Mouse (Mus musculus) spleen, adult 12 weeks (tissue): Measurements from ENCODE around the gene Hnrnpa1.
"Not testable (repeated sequence)": the region's sequence is repeated elsewhere in the genome, so short reads cannot be mapped to it uniquely, and the experiment has no call there.

ENCODE experiments used
- DNase-seq: peaks from one replicate; pipeline ENCODE4 v3.0.0; 2022; ENCODE audit warnings: low spot score

Hnrnpa1 gene

GRCm38 (mm10) chr15:103272419-103273279, 32.4 kb downstream of the Hnrnpa1 start, which contains the start of gene Copz1:
Copz1 (plus strand) TSS chr15:103272714.
- peak; percentile 91 for DNase-seq

GRCm38 (mm10) chr15:103275943-103276342, 35.7 kb downstream of the Hnrnpa1 start:
- DNase-seq: not testable (repeated sequence)

GRCm38 (mm10) chr15:103277949-103278348, 37.7 kb downstream of the Hnrnpa1 start:
- no peak for DNase-seq

GRCm38 (mm10) chr15:103279750-103280149, 39.5 kb downstream of the Hnrnpa1 start:
- peak; percentile 45 for DNase-seq

GRCm38 (mm10) chr15:103280817-103281464, 40.7 kb downstream of the Hnrnpa1 start:
- peak; percentile 47 for DNase-seq

GRCm38 (mm10) chr15:103281465-103282205, 41.4 kb downstream of the Hnrnpa1 start:
- no peak for DNase-seq

GRCm38 (mm10) chr15:103284066-103284465, 43.8 kb downstream of the Hnrnpa1 start:
- DNase-seq: peak; percentile 43

- no peak for DNase-seq
These were observed 44.4 kb downstream of the Hnrnpa1 start for GRCm38 (mm10) chr15:103284647-103285046.

- DNase-seq: no peak
These were observed 45.7 kb downstream of the Hnrnpa1 start for GRCm38 (mm10) chr15:103285778-103286417.

- DNase-seq: no peak
These were observed 49.4 kb downstream of the Hnrnpa1 start for GRCm38 (mm10) chr15:103289600-103289999.

- DNase-seq: no peak
These were observed 50.2 kb downstream of the Hnrnpa1 start for GRCm38 (mm10) chr15:103290417-103290816.

GRCm38 (mm10) chr15:103290843-103291242, 50.6 kb downstream of the Hnrnpa1 start:
- DNase-seq: no peak

GRCm38 (mm10) chr15:103292673-103293345, 52.6 kb downstream of the Hnrnpa1 start:
- no peak for DNase-seq

- no peak for DNase-seq
These were observed 53.1 kb downstream of the Hnrnpa1 start for GRCm38 (mm10) chr15:103293375-103293774.

GRCm38 (mm10) chr15:103294649-103295048, 54.4 kb downstream of the Hnrnpa1 start:
- no peak for DNase-seq

- no peak for DNase-seq
These were observed 55.6 kb downstream of the Hnrnpa1 start for GRCm38 (mm10) chr15:103295851-103296250.
